Mouse (Mus musculus): ENCODE measurements at regions not wholly inside any gene's neighbourhood (a gene's known extent, or its start where the extent isn't known, plus 50 kb on each side); places are given as distances from the start of the nearest gene placed in this dataset.

GRCm38 (mm10) chr12:44145321-44145720 is 64.8 kb downstream of the Dnajb9 start:
- DNase-seq (ENCODE audit: low spot score in 2 of 2): no peak

- DNase-seq (ENCODE audit: low spot score in 2 of 2): no peak
Measured at GRCm38 (mm10) chr12:44139026-44139425, 71.1 kb downstream of the Dnajb9 start.

GRCm38 (mm10) chr12:44128874-44129273 is 81.3 kb downstream of the Dnajb9 start:
- peak in 1 of 2 experiments; percentile 57 for DNase-seq (ENCODE audit: low spot score in 2 of 2)

- no peak for DNase-seq (ENCODE audit: low spot score in 2 of 2)
Measured at GRCm38 (mm10) chr12:44105085-44105484, 105.0 kb downstream of the Dnajb9 start.

- no peak for DNase-seq (ENCODE audit: low spot score in 2 of 2)
Measured at GRCm38 (mm10) chr12:44099188-44099587, 110.9 kb downstream of the Dnajb9 start.

GRCm38 (mm10) chr12:44071766-44072165 is 138.4 kb downstream of the Dnajb9 start:
- no peak for DNase-seq (ENCODE audit: low spot score in 2 of 2)

- DNase-seq (ENCODE audit: low spot score in 2 of 2): no peak
Measured at GRCm38 (mm10) chr12:44056493-44057163, 153.5 kb downstream of the Dnajb9 start.

GRCm38 (mm10) chr12:44045806-44046205 is 164.3 kb downstream of the Dnajb9 start:
- no peak for DNase-seq (ENCODE audit: low spot score in 2 of 2)

GRCm38 (mm10) chr12:44044388-44045105 is 165.6 kb downstream of the Dnajb9 start:
- peak in 1 of 2 experiments; percentile 2 for DNase-seq (ENCODE audit: low spot score in 2 of 2)

- no peak for DNase-seq (ENCODE audit: low spot score in 2 of 2)
Measured at GRCm38 (mm10) chr12:44006795-44007194, 203.3 kb downstream of the Dnajb9 start.

GRCm38 (mm10) chr12:43983548-43983947 is 226.6 kb downstream of the Dnajb9 start:
- no peak for DNase-seq (ENCODE audit: low spot score in 2 of 2)

GRCm38 (mm10) chr12:43963973-43964372 is 246.2 kb downstream of the Dnajb9 start:
- DNase-seq (ENCODE audit: low spot score in 2 of 2): no peak

- DNase-seq (ENCODE audit: low spot score in 2 of 2): peak in 1 of 2 experiments; percentile 19
Measured at GRCm38 (mm10) chr12:43962551-43963120, 247.5 kb downstream of the Dnajb9 start.

- no peak for DNase-seq (ENCODE audit: low spot score in 2 of 2)
Measured at GRCm38 (mm10) chr12:43924228-43924627, 285.9 kb downstream of the Dnajb9 start.

- no peak for DNase-seq (ENCODE audit: low spot score in 2 of 2)
Measured at GRCm38 (mm10) chr12:43920396-43920795, 289.7 kb downstream of the Dnajb9 start.

GRCm38 (mm10) chr12:43919114-43919513 is 291.0 kb downstream of the Dnajb9 start:
- DNase-seq (ENCODE audit: low spot score in 2 of 2): no peak

GRCm38 (mm10) chr12:43916779-43917178 is 293.3 kb downstream of the Dnajb9 start:
- DNase-seq (ENCODE audit: low spot score in 2 of 2): no peak

- DNase-seq (ENCODE audit: low spot score in 2 of 2): no peak
Measured at GRCm38 (mm10) chr12:43899273-43899672, 310.9 kb downstream of the Dnajb9 start.

- DNase-seq (ENCODE audit: low spot score in 2 of 2): no peak
Measured at GRCm38 (mm10) chr12:43885596-43885995, 324.5 kb downstream of the Dnajb9 start.

GRCm38 (mm10) chr12:43860479-43860878 is 349.6 kb downstream of the Dnajb9 start:
- peak in 1 of 2 experiments; percentile 35 for DNase-seq (ENCODE audit: low spot score in 2 of 2)

- DNase-seq (ENCODE audit: low spot score in 2 of 2): no peak
Measured at GRCm38 (mm10) chr12:43856370-43856769, 353.8 kb downstream of the Dnajb9 start.

- no peak for DNase-seq (ENCODE audit: low spot score in 2 of 2)
Measured at GRCm38 (mm10) chr12:43852246-43852645, 357.9 kb downstream of the Dnajb9 start.
